Mouse (Mus musculus) embryonic facial prominence, embryonic 15.5 days (tissue): ENCODE measurements at regions not wholly inside any gene's neighbourhood (a gene's known extent, or its start where the extent isn't known, plus 50 kb on each side); places are given as distances from the start of the nearest gene placed in this dataset.
A peak's percentile ranks its signal among the peaks of the same experiment; 100 is the strongest.

Source experiments
- ATAC-seq: fragments of 200-750 bp; cut with Nextera tagmentation; 2 replicates; pipeline ENCODE4 v1.8.0; 2017; ENCODE audit warnings: low read depth, moderate TSS enrichment; ENCODE audit not compliant: insufficient number of reproducible peaks, low FRiP score, low TSS enrichment
- H3K27ac ChIP-seq: fragments of 300-500 bp; sonication (generic); replicated peaks from 2 replicates; pipeline ENCODE4 v1.5.1; 2015; ENCODE audit warnings: mild to moderate bottlenecking, inconsistent platforms
- H3K27me3 ChIP-seq: fragments of 300-500 bp; sonication (generic); 2 replicates; pipeline ENCODE4 v1.6.1; 2015; ENCODE audit warnings: inconsistent platforms
- H3K36me3 ChIP-seq: fragments of 300-500 bp; sonication (generic); 2 replicates; pipeline ENCODE4 v1.6.1; 2015; ENCODE audit warnings: mild to moderate bottlenecking, inconsistent platforms
- H3K4me1 ChIP-seq: fragments of 300-500 bp; sonication (generic); 2 replicates; pipeline ENCODE4 v1.6.1; 2015; ENCODE audit warnings: inconsistent platforms
- H3K4me2 ChIP-seq: fragments of 300-500 bp; sonication (generic); replicated peaks from 2 replicates; pipeline ENCODE4 v1.6.1; 2015; ENCODE audit warnings: mild to moderate bottlenecking, inconsistent platforms
- H3K4me3 ChIP-seq: fragments of 300-500 bp; sonication (generic); replicated peaks from 2 replicates; pipeline ENCODE4 v1.5.1; 2015; ENCODE audit warnings: mild to moderate bottlenecking, inconsistent platforms
- H3K9ac ChIP-seq: fragments of 300-500 bp; sonication (generic); 2 replicates; pipeline ENCODE4 v1.6.1; 2015; ENCODE audit warnings: inconsistent platforms
- H3K9me3 ChIP-seq: fragments of 300-500 bp; sonication (generic); replicated peaks from 2 replicates; pipeline ENCODE4 v1.6.1; 2016; ENCODE audit warnings: inconsistent platforms
- WGBS: fragments of 180-500 bp; shearing (Covaris S2); methylation state at CpG from one replicate; pipeline ENCODE4 v1.1.7; 2015; 5-methylcytosine and 5-hydroxymethylcytosine counted together

DNA sequence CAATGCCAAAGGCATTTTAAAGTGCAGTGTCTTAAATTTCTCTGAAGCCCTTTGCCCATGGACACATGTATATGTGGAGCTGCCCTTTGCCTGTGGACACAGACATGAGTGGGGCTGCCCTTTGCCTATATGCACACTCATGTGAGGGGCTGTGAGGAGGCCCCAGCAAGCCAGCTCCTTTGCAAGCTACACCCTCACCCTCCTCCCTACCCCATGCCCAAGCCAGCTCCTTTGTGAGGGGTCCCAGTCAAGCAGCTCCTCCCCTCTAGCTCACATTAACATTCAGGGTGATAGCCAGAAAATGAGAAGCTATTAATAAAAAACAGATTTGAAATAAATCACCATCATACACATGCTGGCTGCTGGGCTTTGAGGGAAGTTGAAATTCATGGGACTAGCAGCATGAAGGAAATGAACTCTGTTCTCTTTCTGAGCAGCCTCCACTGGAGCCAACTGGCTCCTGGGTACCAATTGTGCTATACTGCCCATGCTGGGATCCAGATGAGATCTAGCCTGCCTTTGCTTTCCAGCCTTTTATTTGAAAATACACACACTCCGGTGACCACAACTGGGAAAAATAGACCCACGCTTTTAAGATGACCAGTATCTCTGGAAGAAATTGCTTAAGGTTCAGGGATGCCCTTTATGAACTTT is 151.4 kb downstream of the Abcc12 start:
- no peak for ATAC-seq
- H3K36me3 ChIP-seq: no peaks in the 10 kb centered on the region
- H3K27me3 ChIP-seq: no peaks in the 10 kb centered on the region
- no peaks in the 10 kb centered on the region for H3K4me1 ChIP-seq
- H3K4me2 ChIP-seq: no peak overlapping the region
- 82% methylated on average over 2 of the region's 2 CpGs for WGBS
- H3K4me3 ChIP-seq: no peak overlapping the region
- H3K27ac ChIP-seq: no peak overlapping the region
- H3K9ac ChIP-seq: no peak overlapping the region
- H3K9me3 ChIP-seq: no peaks in the 10 kb centered on the region

DNA sequence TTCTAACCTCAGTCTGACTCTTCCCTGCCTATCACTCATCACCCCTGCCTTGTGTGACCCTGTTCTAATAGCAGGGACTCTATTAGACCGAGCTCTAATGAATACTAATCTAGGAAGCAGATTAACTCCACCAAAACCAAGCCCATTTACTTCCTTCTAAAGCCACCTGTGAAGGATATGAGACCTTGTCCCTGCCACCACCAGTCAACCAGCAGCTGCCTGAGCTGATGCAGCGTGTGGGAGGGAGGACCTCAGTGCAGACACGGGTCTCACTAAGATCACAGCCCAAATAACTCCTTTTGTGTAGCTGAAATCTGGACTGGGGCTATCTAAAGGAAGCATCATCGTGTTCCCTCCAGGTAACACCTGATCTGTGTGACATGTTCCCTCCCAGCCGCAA is 152.4 kb downstream of the Abcc12 start:
- ATAC-seq: no peak
- Histone ChIP-seq H3K4me2 (no peak overlapping the region), H3K4me3 (no peak overlapping the region), H3K4me1 (no peaks in the 10 kb centered on the region), H3K27ac (peak overlapping the region; percentile 22; the same call in 1 of the 2 replicates), H3K36me3 (no peaks in the 10 kb centered on the region), H3K9ac (no peak overlapping the region), H3K9me3 (no peaks in the 10 kb centered on the region), H3K27me3 (no peaks in the 10 kb centered on the region)
- 50% methylated on average over 5 of the region's 5 CpGs for WGBS

DNA sequence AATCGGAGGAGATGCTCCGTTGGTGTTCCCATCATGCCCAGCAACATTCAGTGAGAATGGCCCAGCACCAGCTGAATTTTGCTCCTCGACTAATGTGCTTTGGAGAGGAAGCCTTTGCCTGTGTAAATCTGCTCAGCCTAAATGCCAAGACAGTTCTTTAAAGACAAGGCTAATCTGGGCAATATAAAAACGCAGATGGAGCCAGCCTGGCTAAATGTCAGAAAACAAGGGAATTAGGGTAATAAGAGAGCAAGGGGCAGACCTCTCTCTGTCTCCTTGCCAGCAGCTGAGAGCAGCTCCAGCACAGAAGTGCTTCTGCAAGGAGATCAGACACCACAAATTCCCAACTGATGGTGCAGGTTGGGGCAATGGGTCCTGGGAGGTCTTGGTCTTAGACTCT is 154.4 kb downstream of the Abcc12 start:
- H3K9me3 ChIP-seq: no peaks in the 10 kb centered on the region
- H3K4me1 ChIP-seq: no peaks in the 10 kb centered on the region
- no peak for ATAC-seq
- H3K4me3 ChIP-seq: no peak overlapping the region
- 74% methylated on average over 4 of the region's 4 CpGs for WGBS
- no peaks in the 10 kb centered on the region for H3K27me3 ChIP-seq
- no peak overlapping the region for H3K4me2 ChIP-seq
- H3K9ac ChIP-seq: no peak overlapping the region
- H3K36me3 ChIP-seq: no peaks in the 10 kb centered on the region
- H3K27ac ChIP-seq: no peak overlapping the region

DNA sequence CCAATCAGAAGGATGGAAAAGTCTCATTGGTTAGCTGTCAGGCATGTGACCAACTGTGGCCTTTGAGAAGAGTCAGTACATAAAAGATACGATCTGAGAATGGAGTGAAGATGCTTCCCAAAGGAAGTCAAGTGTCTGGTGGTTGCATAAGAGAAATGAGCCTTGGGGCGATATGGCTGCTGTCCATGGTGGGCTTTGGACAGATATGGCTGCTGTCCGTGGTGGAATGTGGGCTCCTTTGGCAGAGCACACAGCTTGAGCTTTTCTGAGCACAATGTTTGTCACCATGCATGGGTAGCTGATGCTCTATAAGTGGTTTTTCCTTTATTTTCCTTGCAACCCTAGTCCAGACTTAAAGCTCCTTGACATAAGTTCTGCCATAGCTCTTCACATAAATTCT is 155.1 kb downstream of the Abcc12 start:
- no peak overlapping the region for H3K27ac ChIP-seq
- no peaks in the 10 kb centered on the region for H3K36me3 ChIP-seq
- H3K4me3 ChIP-seq: no peak overlapping the region
- no peaks in the 10 kb centered on the region for H3K9me3 ChIP-seq
- no peak overlapping the region for H3K9ac ChIP-seq
- no peak for ATAC-seq
- no peaks in the 10 kb centered on the region for H3K27me3 ChIP-seq
- 81% methylated on average over 3 of the region's 3 CpGs for WGBS
- H3K4me2 ChIP-seq: no peak overlapping the region
- no peaks in the 10 kb centered on the region for H3K4me1 ChIP-seq

DNA sequence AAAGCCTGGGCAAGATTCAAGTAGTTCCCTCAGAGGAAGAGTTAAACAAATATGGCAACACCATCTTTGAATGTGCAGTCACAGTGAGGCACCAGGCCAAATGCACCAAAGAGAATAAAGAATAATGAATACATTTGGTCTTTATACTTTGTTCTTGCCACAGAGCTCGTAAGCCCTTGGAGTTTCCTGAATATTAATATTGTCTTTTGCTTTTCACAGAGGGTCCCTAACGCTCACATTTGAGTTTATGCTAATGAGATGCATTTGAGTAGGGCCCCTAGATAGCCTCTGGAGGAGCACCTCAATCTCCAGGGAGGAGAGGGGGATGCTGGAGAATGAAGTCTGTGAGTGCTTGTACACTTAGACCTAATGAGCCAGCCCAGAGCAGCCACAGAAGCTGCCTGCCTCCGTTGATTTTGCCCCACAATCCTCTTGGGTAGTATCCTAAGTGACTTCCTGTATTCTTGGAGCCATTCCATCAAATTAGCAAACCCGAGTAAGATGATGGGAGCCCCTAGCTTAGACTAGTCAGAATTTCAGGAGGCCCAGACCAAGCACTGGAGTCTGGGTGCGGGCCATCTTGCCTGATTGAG is 161.3 kb downstream of the Abcc12 start:
- ATAC-seq: no peak
- 59% methylated on average over 5 of the region's 5 CpGs for WGBS

DNA sequence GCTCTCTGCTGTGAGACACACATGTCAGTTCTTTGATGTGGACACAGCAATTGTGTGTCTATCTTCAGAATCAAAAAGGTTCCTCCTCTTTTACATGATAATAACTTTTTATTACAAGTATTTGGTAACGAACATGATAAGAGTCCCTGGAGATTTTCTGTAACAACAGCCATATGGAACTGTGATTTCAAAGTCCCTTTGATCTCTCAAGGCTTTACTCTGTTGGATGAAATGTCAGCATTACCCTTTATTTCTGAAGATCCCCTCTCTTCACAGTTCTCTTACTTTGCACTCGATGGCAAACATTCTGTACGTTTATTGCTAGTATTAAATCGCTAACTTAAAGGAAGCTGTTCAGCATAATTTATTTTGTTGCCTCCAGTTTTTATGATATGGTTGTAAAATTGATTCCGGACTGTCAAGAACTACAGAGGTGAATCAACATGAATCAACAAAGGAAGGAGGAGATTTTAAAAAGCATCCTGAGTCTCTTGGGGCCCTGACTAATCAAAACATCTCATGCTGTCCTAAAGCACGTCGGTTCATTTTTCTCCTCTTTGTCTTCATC is 162.0 kb downstream of the Abcc12 start:
- Histone ChIP-seq H3K27ac (no peak overlapping the region), H3K27me3 (no peaks in the 10 kb centered on the region), H3K9ac (no peak overlapping the region), H3K4me2 (no peak overlapping the region), H3K4me3 (no peak overlapping the region), H3K36me3 (no peaks in the 10 kb centered on the region), H3K4me1 (no peaks in the 10 kb centered on the region), H3K9me3 (no peaks in the 10 kb centered on the region)
- no peak for ATAC-seq
- WGBS: 48% methylated on average over 7 of the region's 7 CpGs

More for the DNA sequence above, 161.3 kb downstream of the Abcc12 start:
- Histone ChIP-seq H3K9ac (no peak overlapping the region), H3K9me3 (no peaks in the 10 kb centered on the region), H3K4me2 (no peak overlapping the region), H3K27me3 (no peaks in the 10 kb centered on the region), H3K27ac (no peak overlapping the region), H3K4me3 (no peak overlapping the region), H3K4me1 (no peaks in the 10 kb centered on the region), H3K36me3 (no peaks in the 10 kb centered on the region)

DNA sequence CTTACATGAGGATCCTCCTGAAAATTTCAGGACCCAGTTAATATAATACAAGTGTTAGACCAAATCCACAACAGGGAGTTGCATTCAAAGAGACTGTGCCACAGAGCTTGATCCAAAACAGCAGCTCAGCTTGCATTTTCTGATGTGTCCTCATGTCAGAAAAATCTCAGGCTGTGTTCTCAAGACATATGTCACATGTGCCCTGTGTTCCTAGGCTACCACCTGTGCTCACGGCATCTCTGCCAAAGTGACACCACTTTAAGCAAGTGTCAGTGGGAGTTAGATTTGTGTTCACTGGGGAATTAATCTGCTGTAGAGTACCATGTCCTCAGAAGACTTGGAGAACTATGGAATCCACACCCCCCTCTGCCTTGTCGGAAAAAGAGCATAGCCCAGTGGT is 165.3 kb downstream of the Abcc12 start:
- Histone ChIP-seq H3K4me1 (no peaks in the 10 kb centered on the region), H3K27me3 (no peaks in the 10 kb centered on the region), H3K9ac (no peak overlapping the region), H3K27ac (no peak overlapping the region), H3K9me3 (no peaks in the 10 kb centered on the region), H3K4me3 (no peak overlapping the region), H3K4me2 (no peak overlapping the region), H3K36me3 (no peaks in the 10 kb centered on the region)
- no peak for ATAC-seq
- 78% methylated on average over 2 of the region's 2 CpGs for WGBS

DNA sequence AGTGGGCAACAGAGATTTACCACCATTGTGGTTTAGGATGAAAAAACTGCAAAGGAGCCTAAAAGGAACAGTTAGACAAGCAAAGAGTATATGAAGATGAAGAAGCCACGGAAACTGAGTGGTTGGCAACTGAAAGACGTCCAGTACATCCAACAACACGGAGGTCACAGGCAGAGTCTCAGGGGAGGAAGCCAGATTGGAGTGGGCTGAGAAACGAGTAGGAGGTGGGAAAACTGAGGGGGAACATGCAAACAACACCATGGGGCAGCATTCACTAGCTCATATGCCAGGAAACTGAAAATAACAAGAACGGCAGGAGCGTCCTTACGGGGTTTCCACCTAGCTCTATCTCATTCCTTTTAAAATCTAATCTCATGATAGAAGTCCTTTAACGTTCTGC is 169.3 kb downstream of the Abcc12 start:
- Histone ChIP-seq H3K27me3 (no peaks in the 10 kb centered on the region), H3K9me3 (no peaks in the 10 kb centered on the region), H3K27ac (no peak overlapping the region), H3K4me2 (no peak overlapping the region), H3K36me3 (no peaks in the 10 kb centered on the region), H3K4me1 (no peaks in the 10 kb centered on the region), H3K9ac (no peak overlapping the region), H3K4me3 (no peak overlapping the region)
- 77% methylated on average over 8 of the region's 8 CpGs for WGBS
- no peak for ATAC-seq

DNA sequence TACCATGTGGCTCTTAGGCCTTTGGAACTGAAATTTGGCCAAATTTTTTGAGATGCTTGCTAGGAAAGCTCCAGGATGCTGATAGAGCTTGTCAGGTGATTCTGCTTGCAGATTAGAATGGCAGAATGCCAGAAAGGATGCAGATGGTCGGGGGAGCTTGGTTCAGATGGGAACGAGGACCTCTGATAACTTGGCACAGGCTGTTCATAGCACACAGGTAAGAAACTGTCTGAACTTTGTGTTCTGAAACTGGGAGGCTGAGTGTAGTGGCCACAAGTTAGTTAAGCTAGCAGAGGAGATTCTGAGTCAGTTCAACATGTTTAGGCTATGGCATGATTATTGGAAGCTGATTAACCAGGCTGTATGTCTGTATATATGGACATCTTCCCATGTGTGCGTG is 174.3 kb downstream of the Abcc12 start:
- Histone ChIP-seq H3K27me3 (no peaks in the 10 kb centered on the region), H3K9ac (no peak overlapping the region), H3K9me3 (no peaks in the 10 kb centered on the region), H3K36me3 (no peaks in the 10 kb centered on the region), H3K4me3 (no peak overlapping the region), H3K4me1 (no peaks in the 10 kb centered on the region), H3K27ac (no peak overlapping the region), H3K4me2 (no peak overlapping the region)
- no peak for ATAC-seq
- WGBS: 58% methylated on average over 3 of the region's 3 CpGs

DNA sequence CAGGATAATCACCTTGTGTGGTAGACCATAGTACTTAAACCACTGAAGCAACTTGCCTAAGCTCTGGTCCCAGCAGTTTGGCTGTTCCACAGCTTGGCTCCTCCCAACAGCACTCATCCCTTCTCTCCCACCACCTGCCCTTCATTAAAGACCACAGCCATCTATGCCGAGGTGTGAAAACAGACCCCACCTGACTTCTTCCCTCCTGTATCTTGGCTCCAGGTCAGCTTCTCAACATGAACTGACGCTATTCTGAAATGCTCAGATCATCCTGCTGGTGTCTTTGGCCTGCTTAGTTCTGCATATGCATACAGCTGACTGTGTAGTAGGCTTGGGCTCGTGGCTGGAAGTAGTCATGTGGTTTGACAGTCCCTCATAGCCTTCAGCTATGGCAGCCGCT is 177.1 kb downstream of the Abcc12 start:
- Histone ChIP-seq H3K27ac (no peak overlapping the region), H3K4me3 (no peak overlapping the region), H3K27me3 (no peaks in the 10 kb centered on the region), H3K36me3 (no peaks in the 10 kb centered on the region), H3K9me3 (no peaks in the 10 kb centered on the region), H3K9ac (no peak overlapping the region), H3K4me2 (no peak overlapping the region), H3K4me1 (no peaks in the 10 kb centered on the region)
- no peak for ATAC-seq
- 65% methylated on average over 4 of the region's 4 CpGs for WGBS

DNA sequence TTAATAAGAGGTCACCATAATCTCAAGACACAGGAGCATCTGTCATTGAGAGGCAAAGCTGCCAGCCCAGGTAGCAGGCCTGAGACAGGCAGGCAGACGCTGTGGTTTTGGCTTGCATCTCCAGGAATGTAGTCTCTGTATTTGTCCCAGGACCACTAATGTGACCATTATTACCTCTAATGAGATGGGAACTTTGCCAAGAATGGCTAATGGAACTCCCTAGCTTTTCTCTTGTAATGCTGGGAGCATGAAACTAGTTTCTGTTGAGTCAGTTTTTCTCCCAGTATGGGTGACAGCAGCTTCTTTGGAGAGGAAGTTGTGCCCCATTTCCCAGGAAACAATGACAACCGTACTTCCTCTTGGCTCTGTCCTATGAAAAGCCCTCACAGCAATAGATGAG is 178.5 kb downstream of the Abcc12 start:
- Histone ChIP-seq H3K4me2 (no peak overlapping the region), H3K27ac (no peak overlapping the region), H3K4me1 (no peaks in the 10 kb centered on the region), H3K27me3 (no peaks in the 10 kb centered on the region), H3K9ac (no peak overlapping the region), H3K36me3 (no peaks in the 10 kb centered on the region), H3K9me3 (no peaks in the 10 kb centered on the region), H3K4me3 (no peak overlapping the region)
- 67% methylated on average over 2 of the region's 2 CpGs for WGBS
- ATAC-seq: no peak

DNA sequence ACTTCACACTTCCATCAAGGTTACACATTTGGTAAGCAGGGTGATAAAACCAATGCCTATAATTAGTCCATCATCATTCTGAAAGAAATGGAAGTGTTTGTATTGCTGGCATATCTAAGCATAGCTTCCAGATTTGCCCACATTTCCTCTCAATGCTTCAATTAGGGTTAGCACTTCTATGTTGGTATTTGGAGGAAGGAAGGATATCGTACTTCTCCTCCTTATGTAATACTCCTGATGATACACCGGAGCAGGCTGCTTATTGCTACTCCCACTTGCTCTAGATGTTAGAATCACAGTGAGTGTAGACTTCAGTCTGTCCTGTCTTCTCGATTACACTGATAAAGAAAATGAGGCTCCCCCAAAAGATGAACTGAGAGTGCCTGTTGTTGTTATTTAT is 185.4 kb downstream of the Abcc12 start:
- Histone ChIP-seq H3K9me3 (no peaks in the 10 kb centered on the region), H3K9ac (no peak overlapping the region), H3K27me3 (no peaks in the 10 kb centered on the region), H3K4me2 (no peak overlapping the region), H3K27ac (no peak overlapping the region), H3K4me3 (no peak overlapping the region), H3K36me3 (no peaks in the 10 kb centered on the region), H3K4me1 (0 out of 2 replicates have a peak, but pooled peaks cover under 1% of the 10 kb centered on the region)
- no peak for ATAC-seq
- WGBS: 89% methylated on average over 3 of the region's 3 CpGs
